Mouse (Mus musculus): ENCODE measurements at regions not wholly inside any gene's neighbourhood (a gene's known extent, or its start where the extent isn't known, plus 50 kb on each side); places are given as distances from the start of the nearest gene placed in this dataset.

DNA sequence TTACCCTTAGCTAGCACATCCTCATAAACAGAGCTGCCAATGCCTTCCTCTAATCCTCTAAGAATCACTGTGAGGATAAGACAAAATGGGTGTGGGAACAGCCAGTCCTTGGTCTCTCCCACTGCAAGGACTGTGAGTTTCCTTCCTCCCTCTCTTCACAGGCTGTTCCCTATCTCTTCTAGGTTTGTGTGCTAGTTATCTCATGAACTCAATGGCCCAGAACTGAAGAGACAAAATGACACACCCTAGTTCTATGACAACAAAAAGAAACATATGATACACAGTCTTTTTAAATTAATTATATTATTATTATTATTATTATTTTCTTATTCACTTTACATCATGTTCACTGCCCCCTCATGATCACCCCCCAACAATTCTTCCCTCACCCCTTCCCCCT lies 257.7 kb downstream of the Qdpr start:
- Histone ChIP-seq H3K27me3 (ENCODE audit: insufficient read depth, low read length) (no peaks in the 10 kb centered on the region), H3K4me2 (ENCODE audit: low read depth, low read length, poor library complexity, severe bottlenecking) (no peak overlapping the region), H3K4me3 (ENCODE audit: low read depth, low read length) (no peak overlapping the region), H3K27ac (ENCODE audit: low read depth, low read length) (no peak overlapping the region), H3K4me1 (ENCODE audit: insufficient read depth, low read length) (no peaks in the 10 kb centered on the region), H3K9me3 (ENCODE audit: low read length) (no peaks in the 10 kb centered on the region), H3K36me3 (ENCODE audit: insufficient read depth, low read length) (no peaks in the 10 kb centered on the region), H3K9ac (replicated peaks; ENCODE audit: low read length, poor library complexity, severe bottlenecking) (no peak overlapping the region)
- TF ChIP-seq CTCF (IDR thresholded peaks at IDR 0.05) = no peak
- no peak for ATAC-seq (ENCODE audit: low FRiP score)
- no peak for DNase-seq (ENCODE audit: low spot score)

DNA sequence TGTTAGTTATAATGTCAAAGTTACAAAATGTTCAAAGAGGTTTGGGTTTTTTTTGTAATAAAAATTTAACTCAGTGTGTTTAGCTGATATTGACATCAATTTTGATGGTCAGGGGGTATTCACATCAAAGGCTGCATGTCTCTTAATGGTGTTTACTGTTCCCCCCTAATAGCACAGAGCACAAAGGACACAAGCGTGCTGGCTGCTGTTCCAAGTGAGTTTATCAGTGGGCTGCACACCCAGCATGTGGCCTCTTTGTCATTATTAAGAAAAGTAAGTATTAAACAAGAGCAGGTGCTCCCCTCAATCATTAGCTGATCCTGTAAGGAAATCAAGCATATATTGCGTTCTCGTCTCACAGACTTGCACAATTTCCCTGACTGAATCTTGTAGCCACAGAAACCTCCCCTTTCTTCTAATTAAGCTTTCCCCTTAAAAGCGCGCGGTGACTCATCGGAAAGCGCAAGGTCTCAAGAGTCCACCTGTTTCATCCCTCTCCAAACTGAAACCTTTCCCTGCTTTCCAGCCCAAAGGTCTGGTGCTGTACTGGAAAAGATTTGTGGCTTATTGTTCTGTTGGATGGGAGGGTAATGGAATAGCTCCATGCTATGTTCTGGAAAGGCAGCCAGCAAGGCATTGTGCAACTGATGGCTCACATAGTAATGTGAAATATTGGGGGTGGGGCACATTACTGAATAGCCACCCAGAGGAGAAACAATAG lies 276.8 kb downstream of the Qdpr start:
- DNase-seq (ENCODE audit: low spot score) (peak; percentile 9), ATAC-seq (ENCODE audit: low FRiP score) (no peak)
- H3K27me3 ChIP-seq (ENCODE audit: insufficient read depth, low read length) = no peaks in the 10 kb centered on the region
- no peak overlapping the region for H3K27ac ChIP-seq (ENCODE audit: low read depth, low read length)
- no peak for TF ChIP-seq CTCF (IDR thresholded peaks at IDR 0.05)
- no peak overlapping the region for H3K4me2 ChIP-seq (ENCODE audit: low read depth, low read length, poor library complexity, severe bottlenecking)
- 47% methylated on average over 8 of the region's 8 CpGs for WGBS
- no peaks in the 10 kb centered on the region for H3K4me1 ChIP-seq (ENCODE audit: insufficient read depth, low read length)
- H3K36me3 ChIP-seq (ENCODE audit: insufficient read depth, low read length) = no peaks in the 10 kb centered on the region
- H3K4me3 ChIP-seq (ENCODE audit: low read depth, low read length) = no peak overlapping the region
- no peak overlapping the region for H3K9ac ChIP-seq (replicated peaks; ENCODE audit: low read length, poor library complexity, severe bottlenecking)
- no peaks in the 10 kb centered on the region for H3K9me3 ChIP-seq (ENCODE audit: low read length)

DNA sequence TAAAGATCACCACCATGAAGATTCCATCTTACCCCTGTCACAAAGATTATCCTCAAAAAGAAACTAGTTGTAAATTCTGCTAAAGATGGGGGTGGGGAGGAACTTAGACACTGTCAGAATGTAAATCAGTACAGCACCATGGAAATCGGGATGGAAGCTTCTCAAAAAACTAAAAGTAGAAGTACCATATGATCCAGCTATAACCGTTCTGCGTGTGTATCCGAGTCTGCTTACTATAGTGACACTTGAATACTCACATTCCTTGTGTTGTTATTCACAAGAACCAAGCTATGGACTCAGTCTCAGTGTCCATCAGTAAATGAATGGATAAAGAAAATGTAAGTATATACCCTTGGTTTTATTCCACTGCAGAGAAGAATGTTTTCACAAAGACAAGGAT lies 290.8 kb downstream of the Qdpr start:
- no peak overlapping the region for H3K27ac ChIP-seq (ENCODE audit: low read depth, low read length)
- DNase-seq (ENCODE audit: low spot score) (no peak), ATAC-seq (ENCODE audit: low FRiP score) (no peak)
- TF ChIP-seq CTCF (IDR thresholded peaks at IDR 0.05) = no peak
- WGBS = 86% methylated on average over 4 of the region's 4 CpGs
- no peaks in the 10 kb centered on the region for H3K27me3 ChIP-seq (ENCODE audit: insufficient read depth, low read length)
- H3K4me3 ChIP-seq (ENCODE audit: low read depth, low read length) = no peak overlapping the region
- no peak overlapping the region for H3K4me2 ChIP-seq (ENCODE audit: low read depth, low read length, poor library complexity, severe bottlenecking)
- H3K36me3 ChIP-seq (ENCODE audit: insufficient read depth, low read length) = no peaks in the 10 kb centered on the region
- no peaks in the 10 kb centered on the region for H3K4me1 ChIP-seq (ENCODE audit: insufficient read depth, low read length)
- H3K9me3 ChIP-seq (ENCODE audit: low read length) = no peaks in the 10 kb centered on the region
- H3K9ac ChIP-seq (replicated peaks; ENCODE audit: low read length, poor library complexity, severe bottlenecking) = no peak overlapping the region

DNA sequence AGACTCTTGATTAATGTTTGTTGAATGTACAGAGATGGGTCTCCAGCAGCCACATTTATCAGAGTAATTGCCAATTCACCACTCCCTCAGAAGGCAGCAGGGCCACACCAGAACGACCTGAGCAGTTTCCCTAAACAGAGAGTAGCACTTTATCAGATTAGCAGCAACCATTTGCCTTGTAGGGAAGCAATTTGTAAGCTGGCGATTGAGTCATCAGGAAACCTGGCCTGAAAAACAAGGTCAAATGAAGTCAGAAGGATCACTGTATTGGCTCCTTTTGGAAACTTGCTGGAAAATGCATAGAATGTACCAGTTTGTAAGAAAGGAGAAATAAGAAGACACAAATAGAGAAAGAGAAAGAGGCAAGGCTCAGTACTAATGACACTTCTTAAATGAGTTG lies 295.1 kb downstream of the Qdpr start:
- Histone ChIP-seq H3K27me3 (ENCODE audit: insufficient read depth, low read length) (no peaks in the 10 kb centered on the region), H3K9me3 (ENCODE audit: low read length) (no peaks in the 10 kb centered on the region; the same call in 1 of the 2 replicates), H3K27ac (ENCODE audit: low read depth, low read length) (no peak overlapping the region), H3K9ac (replicated peaks; ENCODE audit: low read length, poor library complexity, severe bottlenecking) (no peak overlapping the region), H3K4me3 (ENCODE audit: low read depth, low read length) (no peak overlapping the region), H3K4me2 (ENCODE audit: low read depth, low read length, poor library complexity, severe bottlenecking) (no peak overlapping the region), H3K4me1 (ENCODE audit: insufficient read depth, low read length) (no peaks in the 10 kb centered on the region), H3K36me3 (ENCODE audit: insufficient read depth, low read length) (no peaks in the 10 kb centered on the region)
- ATAC-seq (ENCODE audit: low FRiP score) (no peak), DNase-seq (ENCODE audit: low spot score) (no peak)
- no peak for TF ChIP-seq CTCF (IDR thresholded peaks at IDR 0.05)
- 59% methylated on average over 2 of the region's 2 CpGs for WGBS

DNA sequence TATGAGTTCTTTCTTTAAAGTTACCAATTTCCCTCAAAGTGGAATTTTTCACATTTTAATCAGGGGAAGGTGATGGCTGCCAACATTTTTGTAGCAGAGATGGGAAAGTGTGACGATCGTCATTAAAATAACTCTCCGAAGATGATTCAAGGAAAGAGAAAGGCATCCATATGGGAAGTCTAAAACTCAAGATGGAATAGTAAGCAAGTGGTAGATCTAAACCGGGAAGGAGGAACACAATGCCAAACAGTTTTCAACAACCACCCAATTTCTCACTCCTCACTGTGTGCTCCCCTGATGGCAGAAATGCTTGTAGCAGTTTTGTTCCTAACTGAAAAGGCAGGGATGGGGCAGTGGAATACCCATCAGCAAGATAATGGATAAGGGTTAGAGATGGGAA lies 305.9 kb downstream of the Qdpr start:
- no peaks in the 10 kb centered on the region for H3K27me3 ChIP-seq (ENCODE audit: insufficient read depth, low read length)
- WGBS = 85% methylated on average over 4 of the region's 4 CpGs
- no peak for TF ChIP-seq CTCF (IDR thresholded peaks at IDR 0.05)
- H3K9me3 ChIP-seq (ENCODE audit: low read length) = no peaks in the 10 kb centered on the region
- H3K4me2 ChIP-seq (ENCODE audit: low read depth, low read length, poor library complexity, severe bottlenecking) = no peak overlapping the region
- ATAC-seq (ENCODE audit: low FRiP score) (no peak), DNase-seq (ENCODE audit: low spot score) (no peak)
- no peak overlapping the region for H3K27ac ChIP-seq (ENCODE audit: low read depth, low read length)
- H3K9ac ChIP-seq (replicated peaks; ENCODE audit: low read length, poor library complexity, severe bottlenecking) = no peak overlapping the region
- no peak overlapping the region for H3K4me3 ChIP-seq (ENCODE audit: low read depth, low read length)
- no peaks in the 10 kb centered on the region for H3K36me3 ChIP-seq (ENCODE audit: insufficient read depth, low read length)
- no peaks in the 10 kb centered on the region for H3K4me1 ChIP-seq (ENCODE audit: insufficient read depth, low read length)

DNA sequence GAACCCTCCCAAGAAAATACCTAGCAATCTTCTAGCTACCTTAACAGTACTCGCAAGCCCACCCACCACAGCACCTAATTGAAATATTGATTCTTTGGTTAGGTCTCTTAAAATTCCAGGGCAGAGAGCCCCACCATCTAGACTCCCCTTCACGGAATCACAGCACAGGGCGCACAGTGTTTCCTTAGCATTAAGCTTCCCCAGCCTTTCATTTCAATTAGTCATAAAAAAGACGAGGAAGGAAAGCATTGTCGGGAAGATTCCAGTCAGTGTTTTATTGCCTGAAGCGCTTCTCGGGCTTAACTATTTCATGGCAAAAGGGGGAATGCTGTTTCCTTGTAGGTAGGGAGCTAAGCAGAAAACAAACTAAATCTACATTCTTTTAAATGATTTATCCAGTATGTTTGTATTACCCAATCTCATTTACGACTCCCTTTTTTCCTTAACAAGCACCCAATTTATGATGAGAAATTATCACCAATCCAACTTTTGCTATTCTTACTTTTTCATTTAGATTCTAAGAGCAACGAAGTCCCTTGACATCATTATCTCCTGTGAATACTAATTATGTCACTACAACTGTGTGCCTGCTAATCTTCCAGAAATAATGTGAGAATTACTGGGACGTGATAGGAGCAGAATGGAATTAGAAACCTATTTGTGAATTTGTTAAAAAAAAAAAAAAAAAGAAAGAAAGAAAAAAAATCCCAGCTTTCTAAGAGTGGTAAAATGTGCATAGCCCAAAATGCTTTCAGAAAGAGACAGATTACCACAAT lies 312.6 kb downstream of the Qdpr start:
- Histone ChIP-seq H3K4me1 (ENCODE audit: insufficient read depth, low read length) (no peaks in the 10 kb centered on the region), H3K4me3 (ENCODE audit: low read depth, low read length) (no peak overlapping the region), H3K36me3 (ENCODE audit: insufficient read depth, low read length) (no peaks in the 10 kb centered on the region), H3K9me3 (ENCODE audit: low read length) (no peaks in the 10 kb centered on the region), H3K27ac (ENCODE audit: low read depth, low read length) (no peak overlapping the region), H3K4me2 (ENCODE audit: low read depth, low read length, poor library complexity, severe bottlenecking) (0 out of 2 replicates have a peak overlapping the region, but pooled peaks have one; percentile 1), H3K9ac (replicated peaks; ENCODE audit: low read length, poor library complexity, severe bottlenecking) (no peak overlapping the region), H3K27me3 (ENCODE audit: insufficient read depth, low read length) (no peaks in the 10 kb centered on the region)
- TF ChIP-seq CTCF (IDR thresholded peaks at IDR 0.05) = no peak
- WGBS = 29% methylated on average over 10 of the region's 10 CpGs
- no peak for DNase-seq (ENCODE audit: low spot score)
- no peak for ATAC-seq (ENCODE audit: low FRiP score)
